Mouse (Mus musculus) heart, adult 2 months (tissue): ENCODE results near the gene AC134908.4.

Experiments used
- CTCF ChIP-seq: fragments of 200-600 bp; IDR thresholded peaks from 2 replicates; pipeline ENCODE4 v1.8.1; 2022; ENCODE audit warnings: antibody characterized with exemption, mild to moderate bottlenecking, moderate library complexity
- EP300 ChIP-seq: fragments of 200-500 bp; IDR thresholded peaks from 2 replicates; pipeline ENCODE4 v1.6.1; 2011; ENCODE audit warnings: low read depth, low read length, control low read depth; ENCODE audit not compliant: insufficient read depth
- POLR2A ChIP-seq: fragments of 200-500 bp; IDR thresholded peaks from 2 replicates; pipeline ENCODE4 v1.6.1; 2011; ENCODE audit warnings: mild to moderate bottlenecking, low read depth, low read length, control low read depth; ENCODE audit not compliant: insufficient read depth

DNA sequence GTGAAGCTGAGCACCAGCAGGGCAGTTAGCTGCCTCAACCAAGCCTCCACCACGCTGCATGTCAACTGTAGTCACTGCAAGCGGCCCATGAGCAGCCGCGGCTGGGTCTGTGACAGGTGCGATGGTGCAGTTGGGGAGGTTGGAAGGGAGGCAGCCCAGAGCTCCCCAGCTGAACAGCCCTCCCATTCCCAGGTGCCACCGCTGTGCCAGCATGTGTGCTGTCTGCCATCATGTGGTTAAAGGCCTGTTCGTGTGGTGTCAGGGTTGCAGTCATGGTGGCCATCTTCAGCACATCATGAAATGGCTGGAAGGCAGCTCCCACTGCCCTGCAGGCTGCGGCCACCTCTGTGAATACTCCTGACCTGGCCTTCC is 32.8 kb upstream of the AC134908.4 start:
- no peak for TF ChIP-seq POLR2A
- no peak for TF ChIP-seq CTCF
- TF ChIP-seq EP300: no peak
